Mouse (Mus musculus): ENCODE data around the gene Tpm4.
"Not testable (repeated sequence)": the region's sequence is repeated elsewhere in the genome, so short reads cannot be mapped to it uniquely, and the experiment has no call there.

DNA sequence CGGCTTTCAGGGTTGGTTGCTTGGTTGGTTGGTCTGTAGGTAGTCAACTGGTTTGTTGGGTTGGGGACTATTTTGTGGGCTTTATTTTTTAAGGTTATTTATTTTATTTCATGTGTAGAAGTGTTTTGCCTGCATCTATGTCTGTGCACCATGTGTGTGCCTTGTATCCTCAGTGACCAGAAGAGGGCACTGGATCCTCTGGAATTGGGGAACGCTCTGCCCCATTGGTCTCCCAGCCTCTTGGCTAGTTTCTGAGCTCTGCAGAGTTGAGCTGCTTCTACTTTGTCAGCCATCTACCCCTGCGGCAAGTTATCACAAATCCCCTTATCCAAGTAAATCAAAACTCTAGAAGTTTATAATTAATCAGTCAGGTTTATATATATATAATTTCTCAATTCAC is 47.2 kb upstream of the Tpm4 start:
- TF ChIP-seq CTCF (IDR thresholded peaks at IDR 0.05; ENCODE audit: control insufficient read depth, insufficient read depth, insufficient read length); MYOG (IDR thresholded peaks at IDR 0.05; ENCODE audit: control insufficient read depth, extremely low read depth, insufficient read length); CEBPB (IDR thresholded peaks at IDR 0.05; ENCODE audit: low read depth); MYOD1 (IDR thresholded peaks at IDR 0.05; ENCODE audit: control insufficient read depth, insufficient read length, low read depth); USF1 (IDR thresholded peaks at IDR 0.05; ENCODE audit: low read depth); MAX (IDR thresholded peaks at IDR 0.05); FOSL1 (IDR thresholded peaks at IDR 0.05; ENCODE audit: insufficient read depth, low read length, poor library complexity, severe bottlenecking): not testable (repeated sequence)

All from C2C12 (cell line).